Mouse (Mus musculus): ENCODE data around the gene Vmn2r90.
A peak's percentile ranks its signal among the peaks of the same experiment; 100 is the strongest.
"Not testable (repeated sequence)": the region's sequence is repeated elsewhere in the genome, so short reads cannot be mapped to it uniquely, and the experiment has no call there.

Vmn2r90 gene

DNA sequence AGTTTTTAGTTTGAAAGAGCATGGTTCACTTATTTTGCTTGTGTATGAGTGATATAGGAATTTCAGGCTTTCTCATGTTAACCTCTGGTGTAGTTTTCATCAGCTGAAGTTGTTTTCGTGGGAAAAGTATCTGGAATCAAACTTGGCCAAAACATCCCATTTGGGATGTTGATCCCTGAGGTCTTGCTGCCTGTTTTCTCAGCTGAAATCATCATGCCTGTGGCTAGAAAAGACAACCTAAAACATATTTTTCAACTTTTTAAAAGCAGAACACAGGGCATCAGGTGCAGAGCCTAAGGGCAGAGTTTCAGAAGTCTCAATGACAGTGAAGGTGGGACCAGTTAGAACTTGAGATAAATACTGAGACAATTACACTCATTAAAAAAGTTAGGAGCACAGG is at the start of gene Vmn2r90:
Gene Vmn2r90 (plus strand): TSS at position 301 of the 400 bp plus-strand sequence.
- no peak for DNase-seq (ENCODE audit: low spot score in 2 of 2)

DNA sequence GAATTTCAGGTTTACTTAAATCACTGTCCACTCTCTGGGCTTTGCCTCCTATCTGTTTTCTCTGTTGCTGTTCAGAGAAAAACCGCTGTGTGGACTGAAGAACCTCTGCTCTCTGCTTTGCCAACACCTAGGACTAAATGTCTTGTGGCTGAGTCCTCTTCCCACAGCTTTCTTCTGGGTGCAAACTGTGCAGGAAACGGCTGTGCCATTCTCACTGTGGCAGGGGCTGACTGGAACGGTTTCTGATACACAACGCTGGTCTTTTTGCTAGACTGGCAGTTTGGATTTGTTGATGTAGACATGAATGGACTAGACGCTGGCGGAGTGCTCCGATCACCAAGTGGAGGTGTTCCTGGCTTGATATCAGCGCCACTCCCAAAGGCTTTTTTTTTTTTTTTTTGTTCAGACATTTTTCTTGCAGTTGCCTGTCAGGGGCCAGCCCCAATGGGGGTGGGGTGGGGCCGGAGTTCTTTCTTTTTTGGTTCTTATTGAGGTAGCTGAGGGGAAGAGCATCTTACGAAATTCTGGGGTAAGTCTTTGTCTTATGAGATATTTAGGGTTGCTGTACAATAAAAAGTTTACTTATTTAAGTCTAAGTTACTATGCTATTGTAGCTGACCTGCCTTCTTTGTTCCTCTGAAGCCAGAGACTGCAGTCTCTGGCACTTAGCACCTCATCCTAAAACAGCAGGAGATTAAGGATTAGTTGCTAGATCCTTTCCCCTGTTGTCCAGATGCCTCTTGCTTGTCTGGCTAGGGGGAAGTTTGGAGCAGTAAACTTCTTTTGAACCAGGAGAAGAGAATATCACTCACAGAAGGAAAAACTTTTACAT is 48.3 kb upstream of the Vmn2r90 start:
- DNase-seq (ENCODE audit: low spot score in 2 of 2) = no peak

DNA sequence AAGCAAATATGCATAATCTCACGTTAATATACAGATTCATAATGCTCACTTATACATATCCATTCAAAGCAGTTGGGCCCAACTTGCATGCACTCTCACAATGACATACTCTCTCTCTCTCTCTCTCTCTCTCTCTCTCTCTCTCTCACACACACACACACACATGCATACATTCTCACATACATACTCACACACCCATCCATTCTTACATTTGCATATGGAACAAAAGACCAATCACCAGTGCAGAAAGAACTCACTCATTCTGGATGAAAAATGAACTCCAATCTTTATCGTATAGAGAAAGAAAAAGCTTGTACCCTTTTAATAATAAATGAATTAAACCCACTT is 47.7 kb upstream of the Vmn2r90 start:
- DNase-seq (ENCODE audit: low spot score in 2 of 2) = no peak

DNA sequence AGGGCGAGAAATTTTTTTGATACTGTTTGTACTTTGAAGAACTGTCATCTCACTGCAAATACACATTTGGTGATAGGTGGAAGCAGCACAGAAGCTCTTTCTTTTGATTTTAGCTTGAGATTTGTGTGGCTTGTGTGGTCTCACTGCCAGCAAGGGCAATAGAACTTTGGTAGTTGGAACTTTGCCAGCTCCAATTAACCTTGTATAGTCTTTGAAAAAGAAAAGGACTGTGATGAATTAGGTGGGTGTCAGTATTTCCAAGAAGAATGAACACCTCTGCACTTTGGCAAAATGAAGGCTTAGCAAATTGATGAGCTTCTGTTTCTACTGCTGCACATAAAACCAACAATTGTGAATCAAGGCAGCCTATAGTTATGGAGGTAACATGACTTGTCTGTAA is 24.8 kb upstream of the Vmn2r90 start:
- DNase-seq (ENCODE audit: low spot score in 2 of 2) = no peak

DNA sequence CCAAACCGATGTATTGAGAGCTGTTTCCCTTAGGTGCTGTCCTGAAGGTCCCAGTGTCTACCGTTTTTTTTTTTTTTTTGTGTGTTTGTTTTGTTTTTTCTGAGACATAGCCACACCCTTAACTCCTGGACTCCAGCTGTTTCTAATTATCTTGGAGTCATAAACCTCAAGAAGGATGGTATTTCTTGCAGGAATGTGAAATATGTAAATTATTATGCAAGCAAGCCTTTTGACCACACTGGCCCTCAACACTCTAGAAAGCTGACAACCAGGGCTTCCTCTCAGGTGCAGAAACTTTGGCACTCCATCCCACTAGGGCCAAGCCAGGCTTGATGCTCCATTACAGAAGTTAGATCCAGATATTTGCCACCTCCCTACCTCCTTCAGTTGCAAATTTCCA is 12.9 kb upstream of the Vmn2r90 start:
- DNase-seq (ENCODE audit: low spot score in 2 of 2) = no peak

DNA sequence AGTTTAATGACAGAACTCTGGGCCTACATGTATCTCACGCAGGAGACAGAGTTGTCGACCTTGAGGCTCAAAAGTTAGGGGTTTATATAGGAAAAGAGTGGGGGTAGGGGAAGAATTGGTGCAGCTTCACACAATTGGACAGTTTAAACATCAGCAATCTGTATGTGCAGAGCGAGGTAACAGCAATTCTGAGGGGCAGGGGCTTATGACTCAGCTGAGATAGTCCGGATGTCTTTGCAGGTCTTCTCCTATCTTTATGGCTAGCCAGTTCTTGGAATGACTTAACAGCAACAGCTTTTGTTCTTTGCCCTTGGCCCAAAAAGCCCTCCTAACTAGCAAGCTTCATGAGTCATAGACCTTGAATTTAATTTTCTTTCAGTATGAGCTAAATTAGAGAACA is 28.8 kb downstream of the Vmn2r90 start:
- not testable (repeated sequence) for DNase-seq (ENCODE audit: low spot score in 2 of 2)

DNA sequence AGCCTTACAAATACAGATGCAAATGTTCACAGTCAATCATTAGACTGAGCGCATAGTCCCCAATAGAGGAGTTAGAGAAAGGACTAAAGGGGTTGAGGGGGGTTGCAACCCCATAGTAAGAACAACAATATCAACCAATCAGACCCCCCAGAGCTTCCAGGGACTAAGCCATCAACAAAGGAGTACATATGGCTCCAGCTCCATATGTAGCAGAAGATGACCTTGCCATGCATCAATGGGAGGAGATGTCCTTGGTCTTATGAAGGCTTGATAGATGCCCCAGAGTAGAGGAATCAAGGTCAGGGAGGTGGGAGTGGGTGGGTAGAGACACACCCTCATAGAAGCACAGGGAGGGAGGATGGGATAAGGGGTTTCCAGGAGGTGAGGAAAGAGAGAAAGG is 35.1 kb downstream of the Vmn2r90 start:
- DNase-seq (ENCODE audit: low spot score in 2 of 2) = no peak

DNA sequence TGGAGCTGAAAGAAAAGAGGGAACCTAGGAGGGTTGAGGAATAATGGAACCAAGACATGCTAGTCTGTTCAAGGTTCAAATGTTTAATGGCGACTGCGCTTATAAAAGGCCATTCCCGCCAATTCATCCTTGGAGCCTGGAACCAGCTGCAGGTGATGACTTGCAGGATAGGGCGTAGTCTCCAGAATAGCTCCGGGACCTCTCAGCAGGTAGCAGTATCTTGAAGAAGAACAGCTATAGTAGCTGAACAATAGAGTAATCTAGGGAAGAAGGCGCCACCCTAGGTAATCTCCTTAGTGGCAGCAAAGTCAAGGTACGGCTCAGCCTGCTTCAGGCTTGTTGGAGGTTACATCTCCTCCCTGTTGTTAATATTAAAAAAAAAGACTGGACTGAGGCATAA is 35.8 kb downstream of the Vmn2r90 start:
- not testable (repeated sequence) for DNase-seq (ENCODE audit: low spot score in 2 of 2)

DNA sequence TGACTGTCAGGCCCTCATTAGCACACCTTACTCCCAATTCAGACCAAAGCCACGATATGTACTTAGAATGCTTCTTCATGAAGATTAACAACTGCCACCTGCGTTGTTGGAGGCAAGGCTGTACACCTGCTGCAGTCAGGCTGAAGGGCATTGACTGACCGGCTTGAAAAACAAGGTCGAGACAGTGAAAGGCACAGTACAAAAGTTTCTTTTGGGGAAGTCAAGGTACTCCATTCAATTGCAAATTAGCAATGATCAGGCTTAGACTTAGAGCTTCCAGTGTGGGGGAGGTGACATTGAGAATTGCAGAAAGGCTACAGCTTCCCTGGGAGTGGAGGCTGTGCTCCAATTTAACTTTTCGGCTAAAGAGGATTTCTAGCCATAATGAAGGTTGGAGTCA is 36.4 kb downstream of the Vmn2r90 start:
- not testable (repeated sequence) for DNase-seq (ENCODE audit: low spot score in 2 of 2)

DNA sequence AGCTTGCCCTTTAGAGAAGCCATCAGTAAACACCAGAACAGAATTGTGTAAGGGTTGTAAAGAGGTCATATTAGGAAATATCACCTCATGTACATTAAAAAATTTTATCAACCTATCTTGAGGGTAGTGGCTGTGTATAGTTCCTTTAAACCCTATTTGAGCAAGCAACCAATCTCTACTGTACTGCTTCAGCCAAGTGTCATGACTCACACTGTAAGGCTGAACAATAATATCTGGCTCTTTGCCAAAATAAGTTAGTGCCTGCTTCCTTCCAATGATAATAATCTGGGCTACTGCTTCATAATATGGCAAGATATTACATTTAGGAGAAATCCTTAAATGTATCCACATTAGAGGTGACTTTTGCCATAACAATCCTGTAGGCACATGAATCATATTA is 38.0 kb downstream of the Vmn2r90 start:
- not testable (repeated sequence) for DNase-seq (ENCODE audit: low spot score in 2 of 2)

DNA sequence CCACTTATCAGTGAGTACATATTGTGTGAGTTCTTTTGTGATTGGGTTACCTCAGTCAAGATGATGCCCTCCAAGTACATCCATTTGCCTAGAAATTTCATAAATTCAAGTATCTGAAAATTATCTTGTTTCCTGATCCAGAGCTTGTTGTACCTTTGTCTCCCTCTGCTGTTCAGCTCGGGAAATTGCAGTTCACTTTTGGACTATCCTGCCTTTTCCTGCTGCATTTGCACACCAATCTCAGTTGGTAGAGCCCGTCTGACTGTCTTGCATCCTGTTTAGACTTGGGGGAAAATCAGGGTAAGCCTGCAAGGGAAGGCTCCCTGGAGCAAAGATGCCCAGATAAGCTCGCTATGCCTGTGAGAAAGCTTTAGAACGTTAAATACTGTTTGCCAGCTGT is 45.8 kb downstream of the Vmn2r90 start:
- peak; percentile 43 to 65 for DNase-seq (ENCODE audit: low spot score in 2 of 2)

DNA sequence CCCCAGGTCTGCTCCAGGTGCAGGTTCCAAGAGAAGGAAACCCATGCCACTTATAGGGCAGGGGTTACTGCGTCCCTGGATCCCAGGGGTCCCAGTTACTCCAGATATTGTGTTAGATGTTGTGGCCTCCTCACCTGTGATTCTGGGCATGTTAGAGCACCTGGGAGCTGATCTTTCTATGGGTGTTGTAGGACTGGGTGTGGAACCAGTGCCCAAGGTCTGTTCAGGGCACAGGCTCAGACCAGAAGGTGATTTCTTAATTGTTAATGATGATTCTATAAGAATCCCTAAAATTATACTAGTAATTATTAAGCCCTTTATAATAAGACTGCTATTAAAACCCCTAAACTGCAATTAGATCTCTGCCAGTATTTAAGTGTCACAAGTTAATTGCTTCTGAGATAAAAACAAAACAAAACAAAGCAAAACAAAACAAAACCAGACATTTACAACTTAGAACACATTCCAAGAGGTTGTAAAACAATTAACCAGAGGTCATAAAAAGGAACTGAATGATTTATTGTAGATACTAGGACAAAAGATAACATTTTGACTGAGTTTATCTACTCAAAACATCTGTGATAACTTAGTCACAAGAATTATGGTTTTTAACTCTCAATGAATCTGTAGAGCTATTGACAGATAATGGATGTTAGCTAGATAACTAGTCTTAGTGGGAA is 59.2 kb downstream of the Vmn2r90 start:
- DNase-seq (ENCODE audit: low spot score in 2 of 2) = no peak

DNA sequence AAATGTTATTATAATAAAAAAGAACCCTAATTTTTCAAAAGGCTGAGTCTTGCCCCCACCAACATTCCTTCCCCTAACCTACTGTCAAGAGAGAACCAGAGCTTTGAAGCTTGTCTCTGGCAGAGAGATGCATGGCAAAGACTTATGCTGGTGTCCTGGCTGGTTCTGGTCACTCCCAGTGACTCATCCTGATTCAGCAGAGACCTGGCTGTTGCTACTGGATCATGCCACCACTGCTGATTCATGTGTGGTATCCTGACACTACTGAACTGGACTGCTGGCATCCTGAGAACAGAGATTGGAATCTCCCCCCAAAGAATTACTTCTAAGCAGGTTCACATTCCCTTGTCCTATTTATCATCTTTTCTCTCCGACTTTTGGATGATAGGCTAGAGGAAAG is 60.7 kb downstream of the Vmn2r90 start:
- no peak for DNase-seq (ENCODE audit: low spot score in 2 of 2)

DNA sequence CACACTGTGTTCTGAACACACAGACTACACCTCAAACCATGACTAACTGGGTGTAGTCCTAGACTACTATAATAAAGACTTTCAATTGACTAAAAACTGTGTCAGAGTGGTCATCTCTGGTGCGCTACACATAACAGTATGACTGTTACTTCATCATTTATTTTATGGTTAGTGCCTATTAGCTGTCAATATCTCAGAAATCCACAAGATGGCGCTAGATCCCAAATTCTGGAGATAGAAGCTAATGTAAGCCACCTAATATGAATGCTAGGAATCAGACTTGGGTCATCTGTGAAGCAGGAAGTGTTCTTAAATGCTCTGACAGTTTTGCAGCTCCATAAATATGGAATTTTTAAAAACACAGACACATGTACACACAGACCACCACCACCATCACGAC is 62.9 kb downstream of the Vmn2r90 start:
- DNase-seq (ENCODE audit: low spot score in 2 of 2) = peak in 1 of 2 experiments; percentile 33
